Mouse (Mus musculus) lung, postnatal 10 days (tissue): ENCODE measurements at regions not wholly inside any gene's neighbourhood (a gene's known extent, or its start where the extent isn't known, plus 50 kb on each side); places are given as distances from the start of the nearest gene placed in this dataset.
A peak's percentile ranks its signal among the peaks of the same experiment; 100 is the strongest.

ENCODE experiments used
- DNase-seq: peaks from one replicate; pipeline ENCODE4 v3.0.0; 2021

- peak; percentile 43 for DNase-seq
These were observed 137.0 kb downstream of the Nufip1 start for GRCm38 (mm10) chr14:76247664-76248063.

- DNase-seq: no peak
These were observed 143.2 kb downstream of the Nufip1 start for GRCm38 (mm10) chr14:76253850-76254249.

DNA sequence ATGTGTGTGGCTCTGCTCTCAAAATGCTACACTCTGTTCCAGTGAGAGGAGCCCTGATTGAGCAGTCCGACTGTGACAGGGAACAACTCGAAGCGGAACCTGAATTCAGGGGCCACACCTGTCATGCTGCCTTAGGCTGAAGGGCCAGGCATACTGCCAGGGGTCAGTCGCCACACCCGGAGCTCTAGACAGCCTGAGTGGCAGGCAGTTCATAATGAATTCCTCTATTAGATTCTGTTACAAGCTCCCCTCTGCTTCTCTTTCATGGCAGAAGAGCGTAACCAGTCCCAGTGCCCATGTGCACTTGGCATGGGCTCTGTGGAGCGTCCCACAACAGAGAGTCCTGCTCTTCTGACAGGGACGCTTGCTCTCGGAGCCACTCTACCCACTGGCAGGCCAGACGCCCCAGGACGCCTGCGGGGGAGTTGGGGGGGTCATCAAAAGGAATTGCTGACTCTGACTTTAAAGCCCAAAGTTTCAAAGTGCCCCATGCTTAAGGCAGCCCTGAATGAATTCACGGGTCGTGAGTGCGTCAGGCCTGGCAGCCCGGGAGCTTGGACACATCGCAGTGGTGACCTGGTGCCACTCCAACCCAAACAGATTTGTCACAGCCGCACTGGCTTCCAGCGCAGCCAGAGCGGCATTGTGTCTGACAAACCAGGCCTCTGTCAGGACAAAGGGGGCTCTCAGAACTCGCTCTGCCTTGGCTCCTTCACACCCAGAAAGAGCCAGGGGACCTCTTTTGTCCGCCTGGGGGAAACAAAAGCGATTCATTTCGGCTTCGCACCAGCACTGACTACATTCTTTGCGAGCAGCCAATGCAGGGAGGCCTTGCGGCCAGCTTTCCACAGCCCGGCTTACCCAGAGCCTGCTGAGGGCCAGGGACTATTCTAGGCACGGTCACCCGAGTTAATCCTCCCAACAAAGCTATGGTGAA is 144.1 kb downstream of the Nufip1 start:
- peak; percentile 49 for DNase-seq

DNA sequence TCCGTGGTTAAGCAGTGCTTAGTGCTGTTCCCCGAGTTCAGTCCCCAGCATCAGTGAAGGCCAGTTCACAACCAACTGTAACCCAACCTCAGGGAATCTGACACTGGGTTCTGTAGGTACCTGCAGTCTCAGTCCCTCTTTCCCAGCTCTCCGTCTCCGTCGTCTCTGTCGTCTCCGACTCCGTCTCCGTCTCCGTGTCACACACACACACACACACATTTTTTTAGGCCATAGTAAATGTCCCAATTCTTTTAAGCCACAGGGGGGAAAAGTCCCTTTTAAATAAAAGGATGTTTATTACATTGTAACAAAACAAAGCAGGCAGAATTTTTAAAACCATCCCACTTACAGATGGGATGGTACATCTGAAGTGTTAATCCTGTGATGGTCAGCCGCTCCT is 145.3 kb downstream of the Nufip1 start:
- DNase-seq: no peak

DNA sequence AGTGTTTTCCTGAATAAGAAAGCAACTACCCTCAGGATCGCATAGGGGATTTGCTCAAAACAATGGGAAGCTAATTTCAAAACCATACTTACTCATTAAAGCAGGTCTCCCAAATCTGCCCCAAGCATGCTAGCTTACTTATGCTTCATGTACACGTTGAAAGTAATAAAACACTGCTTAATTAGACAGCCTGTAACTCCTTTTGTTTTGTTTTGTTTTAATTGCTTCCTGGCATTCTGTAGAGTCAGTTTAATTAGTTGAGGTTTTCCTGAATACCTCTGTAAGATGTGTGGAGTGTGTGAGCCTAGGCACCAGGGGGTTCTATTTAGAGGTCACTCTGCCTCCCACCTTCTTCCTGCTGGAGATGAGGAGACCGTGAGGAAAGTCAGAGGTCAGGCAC is 147.9 kb downstream of the Nufip1 start:
- no peak for DNase-seq

- no peak for DNase-seq
These were observed 150.1 kb downstream of the Nufip1 start for GRCm38 (mm10) chr14:76260628-76261293.

DNA sequence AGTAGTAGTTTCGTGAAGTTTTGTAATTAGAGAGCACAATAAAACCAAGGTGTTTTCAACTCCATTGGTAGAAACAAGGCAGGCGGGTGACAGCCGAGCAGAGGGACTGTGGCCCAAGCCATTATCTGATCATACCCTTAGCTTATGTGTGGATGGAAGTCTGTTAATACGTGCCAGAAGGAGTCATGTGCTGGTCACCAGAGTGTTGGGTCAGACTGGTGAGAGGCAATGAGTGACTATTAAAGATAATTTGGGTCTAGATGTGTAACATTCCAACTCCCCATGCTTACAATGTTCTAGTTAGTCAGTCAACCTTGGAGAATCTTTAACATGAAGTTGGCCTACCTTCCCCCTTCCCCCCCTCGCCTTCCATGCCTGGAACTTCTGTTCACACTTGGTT is 151.1 kb upstream of the Tsc22d1 start:
- DNase-seq: no peak

- no peak for DNase-seq
These were observed 148.9 kb upstream of the Tsc22d1 start for GRCm38 (mm10) chr14:76265819-76266218.

DNA sequence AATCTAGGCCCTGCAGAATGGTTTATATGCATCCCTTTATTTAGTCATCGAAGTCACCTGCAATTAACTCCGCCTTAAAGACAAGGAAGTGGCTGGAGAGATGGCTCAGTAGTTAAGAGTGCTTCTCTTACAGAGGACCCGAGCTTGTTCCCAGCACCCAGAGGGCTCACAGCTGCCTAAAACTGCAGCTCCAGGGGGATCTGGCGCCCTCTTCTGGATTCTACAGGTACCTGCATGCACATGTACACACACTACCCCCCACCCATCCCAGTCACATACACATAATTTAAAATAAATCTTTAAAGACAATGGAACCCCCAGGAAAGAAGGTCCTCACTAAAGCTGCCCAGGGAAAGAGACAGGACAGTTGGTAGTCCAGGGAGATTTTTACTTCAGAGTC is 148.5 kb upstream of the Tsc22d1 start:
- no peak for DNase-seq

GRCm38 (mm10) chr14:76267091-76267490 is 147.7 kb upstream of the Tsc22d1 start:
- no peak for DNase-seq

- DNase-seq: no peak
These were observed 143.6 kb upstream of the Tsc22d1 start for GRCm38 (mm10) chr14:76271190-76271589.

DNA sequence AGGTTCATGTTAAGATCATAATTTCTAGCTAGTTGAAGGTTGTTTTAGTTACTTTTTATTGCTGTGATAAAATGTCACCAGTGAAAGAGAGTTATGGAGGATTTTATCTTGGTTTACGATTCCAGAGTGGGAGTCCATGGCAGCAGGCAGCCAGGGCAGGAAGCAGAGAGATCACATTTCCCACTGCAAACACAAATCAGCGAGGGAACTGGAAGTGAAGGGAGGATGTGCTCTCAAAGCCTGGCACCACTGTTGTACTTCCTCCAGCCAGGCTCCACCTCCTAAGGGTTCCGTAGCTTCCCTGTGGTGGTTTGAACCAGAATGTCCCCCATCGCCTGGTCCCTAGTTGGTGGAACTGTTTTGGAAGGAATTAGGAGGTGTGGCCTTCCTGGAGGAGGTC is 141.9 kb upstream of the Tsc22d1 start:
- no peak for DNase-seq

- no peak for DNase-seq
These were observed 138.1 kb upstream of the Tsc22d1 start for GRCm38 (mm10) chr14:76276655-76277054.

DNA sequence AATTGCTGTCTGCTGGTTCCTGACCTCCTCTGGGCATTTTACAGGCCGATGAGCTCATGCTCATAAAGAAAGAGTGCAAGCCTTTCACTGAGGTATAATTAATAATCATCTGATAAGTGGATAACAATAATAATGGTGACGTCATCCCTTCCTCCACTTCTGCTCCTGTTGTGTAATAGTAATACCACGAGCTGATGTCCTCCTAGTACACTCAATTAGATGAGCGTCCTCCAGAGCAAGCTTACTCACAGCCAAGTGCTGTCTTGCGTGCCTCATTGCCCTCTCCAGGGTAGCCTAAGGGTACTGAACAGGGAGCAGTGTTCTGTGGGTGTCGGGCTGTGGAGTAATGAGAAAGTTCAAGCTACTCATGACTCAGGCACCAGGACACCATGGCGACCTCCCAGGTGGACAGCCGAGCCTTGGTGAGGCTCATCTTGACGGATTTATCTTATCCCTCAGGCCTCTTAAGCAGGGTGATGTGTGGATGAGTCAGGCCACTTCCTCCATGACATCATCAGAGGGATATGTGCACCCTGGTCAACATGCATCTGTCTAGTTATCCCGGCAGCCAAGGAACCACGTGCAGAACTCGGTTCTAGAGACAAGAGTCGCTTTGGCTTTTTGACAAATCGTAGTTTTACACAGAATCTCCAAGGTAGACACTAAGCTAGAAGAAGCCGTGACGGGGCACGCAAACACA is 135.9 kb upstream of the Tsc22d1 start:
- DNase-seq: no peak

DNA sequence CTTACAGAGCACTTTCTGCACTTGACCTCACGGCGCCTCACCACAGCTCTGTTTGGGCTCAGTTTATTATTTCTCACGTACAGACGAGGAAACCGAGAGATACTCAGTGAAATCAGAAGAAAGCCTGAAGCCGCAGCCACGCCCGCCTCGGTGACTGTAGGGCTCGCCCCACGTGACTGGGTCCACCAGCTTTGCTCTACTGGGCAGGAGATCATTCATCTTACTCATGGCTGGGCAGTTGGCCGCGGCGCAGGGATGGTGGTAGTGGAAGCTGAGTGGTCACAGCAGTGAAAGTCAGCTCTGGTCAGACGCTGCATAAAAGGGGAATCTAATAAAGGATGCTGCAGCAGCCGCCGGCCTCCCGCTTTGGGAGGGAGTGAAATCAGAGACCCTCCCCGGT is 135.2 kb upstream of the Tsc22d1 start:
- peak; percentile 16 for DNase-seq

- no peak for DNase-seq
These were observed 132.9 kb upstream of the Tsc22d1 start for GRCm38 (mm10) chr14:76281867-76282266.

DNA sequence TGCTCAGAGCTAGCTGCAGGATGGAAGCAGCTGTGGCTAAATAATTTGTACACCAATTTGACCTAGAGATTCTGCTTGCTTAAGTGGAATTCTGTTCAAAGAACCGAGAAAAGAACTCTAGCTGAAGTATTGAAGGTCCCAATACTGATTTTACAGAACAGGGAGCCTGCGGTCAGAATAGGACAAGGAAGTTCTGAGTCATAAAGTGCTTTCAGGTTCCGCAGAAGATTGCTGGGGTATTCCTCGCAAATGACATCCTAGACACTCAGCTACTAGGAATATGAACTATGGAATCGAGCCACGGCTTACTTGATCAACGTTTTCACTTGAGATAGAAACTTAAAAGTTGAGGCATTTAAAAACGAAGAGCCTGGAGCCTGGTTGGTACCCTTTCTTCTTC is 127.0 kb upstream of the Tsc22d1 start:
- DNase-seq: no peak

- no peak for DNase-seq
These were observed 124.3 kb upstream of the Tsc22d1 start for GRCm38 (mm10) chr14:76290401-76291018.

DNA sequence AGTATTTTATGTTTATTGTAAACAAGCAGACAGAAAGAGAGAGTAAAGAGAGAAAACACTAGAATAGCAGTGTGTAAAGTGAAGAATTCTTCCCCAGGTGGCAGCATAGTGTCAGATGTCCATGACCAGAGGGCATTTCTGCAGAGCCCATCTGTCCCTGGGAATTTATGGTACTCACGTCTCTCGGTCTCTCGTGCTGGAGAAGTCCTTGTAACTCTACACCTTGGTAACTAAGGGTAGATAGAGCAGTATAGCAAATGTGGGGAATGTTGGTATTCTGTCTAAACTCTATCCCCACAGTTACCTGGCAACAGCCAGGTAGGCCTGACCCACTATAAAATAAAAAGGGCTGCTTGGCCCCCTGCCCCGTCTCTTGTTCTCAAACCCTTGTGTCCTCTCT is 122.5 kb upstream of the Tsc22d1 start:
- DNase-seq: no peak

- DNase-seq: peak; percentile 24
These were observed 119.2 kb upstream of the Tsc22d1 start for GRCm38 (mm10) chr14:76295411-76296169.

DNA sequence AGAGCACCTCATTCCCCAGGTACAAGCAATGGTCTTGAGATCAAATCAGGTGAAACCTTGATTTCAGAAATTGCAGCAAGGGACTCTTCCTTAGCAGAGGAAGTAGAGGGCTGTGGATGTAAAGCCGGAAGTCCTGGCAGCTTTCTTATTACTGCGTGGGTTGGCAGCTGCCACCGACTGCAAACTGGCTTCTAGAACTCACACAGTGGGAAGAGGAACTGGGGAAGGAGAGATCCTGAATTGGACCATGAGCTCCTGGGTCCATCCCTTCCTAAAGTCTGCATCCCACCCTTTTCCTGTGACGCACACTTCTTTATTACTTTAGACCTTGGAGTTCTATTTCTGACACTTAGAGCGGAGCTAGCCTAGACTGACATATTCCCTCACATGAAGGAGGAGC is 116.9 kb upstream of the Tsc22d1 start:
- DNase-seq: no peak

DNA sequence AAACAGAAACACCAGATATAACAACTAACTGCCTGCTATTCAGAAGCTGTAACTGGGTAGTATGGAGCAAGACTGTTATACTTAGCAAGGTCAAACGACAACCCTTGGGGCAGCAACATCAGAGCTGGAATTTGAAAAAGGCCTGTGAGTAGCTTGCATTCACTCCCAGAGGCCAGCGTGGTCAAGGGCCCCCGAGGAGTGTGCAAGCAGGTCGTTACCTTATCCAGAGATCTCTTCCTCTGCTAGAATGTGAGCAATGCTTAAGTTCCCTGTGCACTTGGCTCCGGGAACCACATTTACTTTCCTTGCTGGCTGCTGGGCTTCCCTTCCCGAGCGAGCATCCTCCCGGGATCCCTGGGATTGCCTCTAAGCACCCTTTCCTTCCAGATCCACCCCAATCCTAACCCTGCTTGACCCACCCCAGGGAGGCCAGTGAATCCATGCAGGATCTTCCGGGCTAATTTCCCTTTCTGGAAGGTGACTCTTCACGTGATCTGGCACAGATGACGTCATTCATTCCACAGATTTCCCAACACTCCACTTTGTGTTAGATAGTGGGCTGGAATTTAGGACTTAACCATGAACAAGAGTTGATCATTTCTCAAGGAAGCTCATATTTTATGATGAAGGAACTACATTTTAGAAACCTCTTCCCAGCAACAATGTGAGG is 112.3 kb upstream of the Tsc22d1 start:
- peak; percentile 42 for DNase-seq
